10 mouse cellular contexts compared by ENCODE assay signal in genomic region chr10:66931505-66931904, GRCm38 (mm10).
DNase-seq lines count a peak whose midpoint lies in the region; ATAC-seq and TF ChIP-seq lines count a peak whose summit lies in the region.
"Had no signal": no experiment of that assay in that cellular context is flagged by ENCODE, and none has a peak within 500 bp of the region (broad histone marks: within the 10 kb centered on the region; RNA-seq: fewer than 3 reads in every experiment).

No protein-coding gene starts in this region.

- H3K27me3 ChIP-seq in heart, embryonic 12.5 days (replicated peaks) = no peaks in the 10 kb centered on the region
- no peaks in the 10 kb centered on the region for H3K27me3 ChIP-seq in intestine, postnatal 0 days (replicated peaks; ENCODE audit: control insufficient read depth, insufficient read depth, low read length)
- H3K27me3 ChIP-seq in liver, postnatal 0 days (ENCODE audit: insufficient read depth, low read length) = no peaks in the 10 kb centered on the region
- H3K27me3 ChIP-seq: heart, embryonic 15.5 days; lung, embryonic 15.5 days had no signal

- H3K4me3 ChIP-seq in heart, embryonic 12.5 days = no peak overlapping the region
- H3K4me3 ChIP-seq in brown adipose tissue, adult 24 weeks (ENCODE audit: insufficient read depth, low read depth, low read length) = no peak overlapping the region
- no peak overlapping the region for H3K4me3 ChIP-seq in intestine, postnatal 0 days (ENCODE audit: low read depth, low read length)
- no peak overlapping the region for H3K4me3 ChIP-seq in liver, postnatal 0 days (ENCODE audit: low read depth, low read length)
- H3K4me3 ChIP-seq: heart, embryonic 15.5 days; lung, embryonic 15.5 days had no signal

- H3K27ac ChIP-seq in heart, embryonic 12.5 days (ENCODE audit: poor library complexity, severe bottlenecking) = no peak overlapping the region
- H3K27ac ChIP-seq in brown adipose tissue, adult 24 weeks (replicated peaks; ENCODE audit: low read depth, low read length) = peak overlapping the region; percentile 75; the same call in 1 of the 2 replicates
- no peak overlapping the region for H3K27ac ChIP-seq in intestine, postnatal 0 days (ENCODE audit: low read depth, low read length)
- no peak overlapping the region for H3K27ac ChIP-seq in liver, postnatal 0 days (ENCODE audit: low read depth)
- H3K27ac ChIP-seq: heart, embryonic 15.5 days; lung, embryonic 15.5 days had no signal

- H3K9me3 ChIP-seq in heart, embryonic 12.5 days (replicated peaks) = no peaks in the 10 kb centered on the region
- H3K9me3 ChIP-seq in intestine, postnatal 0 days (ENCODE audit: control insufficient read depth) = no peaks in the 10 kb centered on the region
- no peaks in the 10 kb centered on the region for H3K9me3 ChIP-seq in liver, postnatal 0 days (ENCODE audit: low read length)
- H3K9me3 ChIP-seq: heart, embryonic 15.5 days; lung, embryonic 15.5 days had no signal

- intact Hi-C loops in heart, postnatal 10 days (cut with DNase I) = no loop called here

- no peak overlapping the region for H3K4me2 ChIP-seq in heart, embryonic 12.5 days
- H3K4me2 ChIP-seq in intestine, postnatal 0 days (replicated peaks; ENCODE audit: low read depth) = no peak overlapping the region
- H3K4me2 ChIP-seq in liver, postnatal 0 days (ENCODE audit: low read depth, low read length) = no peak overlapping the region
- H3K4me2 ChIP-seq: heart, embryonic 15.5 days; lung, embryonic 15.5 days had no signal

- peaks cover 25% of the 10 kb centered on the region for H3K4me1 ChIP-seq in heart, embryonic 12.5 days (replicated peaks)
- no peaks in the 10 kb centered on the region for H3K4me1 ChIP-seq in brown adipose tissue, adult 24 weeks (ENCODE audit: control insufficient read depth, insufficient read depth, insufficient read length, low read length)
- H3K4me1 ChIP-seq in intestine, postnatal 0 days (replicated peaks; ENCODE audit: control insufficient read depth, insufficient read depth, low read length) = 0 out of 2 replicates have a peak, but pooled peaks cover 2% of the 10 kb centered on the region
- H3K4me1 ChIP-seq in liver, postnatal 0 days (ENCODE audit: insufficient read depth) = peaks cover 36% of the 10 kb centered on the region

- 63% methylated on average over 7 of the region's 7 CpGs for WGBS in heart, embryonic 12.5 days
- WGBS in intestine, postnatal 0 days = 75% methylated on average over 7 of the region's 7 CpGs
- 60% methylated on average over 7 of the region's 7 CpGs for WGBS in liver, postnatal 0 days (ENCODE audit: insufficient replicate concordance)

- H3K9ac ChIP-seq in heart, embryonic 12.5 days = no peak overlapping the region
- H3K9ac ChIP-seq in intestine, postnatal 0 days (ENCODE audit: low read depth, low read length) = no peak overlapping the region
- H3K9ac ChIP-seq in liver, postnatal 0 days (replicated peaks) = no peak overlapping the region
- H3K9ac ChIP-seq: heart, embryonic 15.5 days; lung, embryonic 15.5 days had no signal

- DNase-seq in heart, adult 18-20 months = peak; percentile 83 to 85
- peak; percentile 90 to 91 for DNase-seq in heart, postnatal 10 days
- peak; percentile 63 for DNase-seq in lung, postnatal 14 days
- no peak for DNase-seq in liver, postnatal 0 days
- no peak for DNase-seq in thymus, adult 18-20 months

- H3K36me3 ChIP-seq in heart, embryonic 12.5 days = no peaks in the 10 kb centered on the region
- no peaks in the 10 kb centered on the region for H3K36me3 ChIP-seq in intestine, postnatal 0 days (ENCODE audit: control insufficient read depth, insufficient read depth)
- H3K36me3 ChIP-seq in liver, postnatal 0 days (replicated peaks; ENCODE audit: insufficient read depth, low read length) = no peaks in the 10 kb centered on the region
- H3K36me3 ChIP-seq: heart, embryonic 15.5 days; lung, embryonic 15.5 days had no signal

- no peak for ATAC-seq in heart, embryonic 12.5 days (ENCODE audit: insufficient number of reproducible peaks, low FRiP score)
- ATAC-seq in intestine, postnatal 0 days = no peak
- no peak for ATAC-seq in liver, postnatal 0 days

- TF ChIP-seq EP300 in liver, postnatal 0 days (IDR thresholded peaks at IDR 0.05; ENCODE audit: low read depth) = no peak

- TF ChIP-seq CTCF in intestine, postnatal 0 days (IDR thresholded peaks at IDR 0.05; ENCODE audit: low read depth) = no peak
- TF ChIP-seq CTCF in liver, postnatal 0 days (IDR thresholded peaks at IDR 0.05; ENCODE audit: low read depth) = no peak

Comparison
In these comparisons a context has a peak if more than half of its experiments do, and no peak if none do; other contexts are left out.
1. DNase-seq: peak in heart, adult 18-20 months (2 of 2), heart, postnatal 10 days (2 of 2) and lung, postnatal 14 days (single experiment); none in liver, postnatal 0 days (single experiment) and thymus, adult 18-20 months (0 of 2).